Mouse (Mus musculus): Measurements from ENCODE around the gene 4930563M21Rik. TPM values are rescaled to one million over a fixed set of nuclear protein-coding genes. Genes with fewer than 3 reads are reported as not detected.

The 4930563M21Rik gene
- not detected in 2 replicates for total RNA-seq (2012; rRNA removed)

GRCm38 (mm10) chr9:56010450-56010849 is at the start of gene 4930563M21Rik:
4930563M21Rik (minus strand) TSS chr9:56010550.
- Histone ChIP-seq H3K36me3 (ENCODE audit: control insufficient read depth, insufficient read depth, low read length, poor library complexity, severe bottlenecking) (no peaks in the 10 kb centered on the region), H3K4me3 (ENCODE audit: insufficient read depth in 1 of 2, low read depth in 1 of 2, low read length in 2 of 2, poor library complexity in 1 of 2, severe bottlenecking in 1 of 2) (no peak within 1 kb of the TSS), H3K9me3 (ENCODE audit: control insufficient read depth, insufficient read depth, low read depth, low read length) (no peaks in the 10 kb centered on the region), H3K9ac (ENCODE audit: insufficient read depth, low read depth, low read length, poor library complexity, severe bottlenecking) (no peak within 1 kb of the TSS), H3K27ac (ENCODE audit: insufficient read depth, low read depth, low read length, poor library complexity, severe bottlenecking) (no peak within 1 kb of the TSS), H3K4me1 (ENCODE audit: control insufficient read depth in 2 of 2, insufficient read depth in 2 of 2, low read length in 2 of 2, poor library complexity in 1 of 2) (no peaks in the 10 kb centered on the region)
- no peak for DNase-seq (ENCODE audit: low read depth, low spot score)
- no peak for TF ChIP-seq CHD2 (IDR thresholded peaks at IDR 0.05; ENCODE audit: low read depth, low read length)
- TF ChIP-seq MAFK (IDR thresholded peaks at IDR 0.05; ENCODE audit: insufficient read depth, low read depth, low read length), result no peak
- TF ChIP-seq ZC3H11A (IDR thresholded peaks at IDR 0.05; ENCODE audit: borderline replicate concordance, low read depth, low read length), result no peak
- no peak for TF ChIP-seq HCFC1 (IDR thresholded peaks at IDR 0.05; ENCODE audit: borderline replicate concordance, insufficient read depth, low read length)
- no peak for TF ChIP-seq ZNF384 (IDR thresholded peaks at IDR 0.05; ENCODE audit: low read depth, low read length)
- in situ Hi-C loops (cut with MboI; ENCODE audit: low sequenced_read_pairs in 2 of 2, unreplicated experiment in 2 of 2), result no loop called here

GRCm38 (mm10) chr9:56056147-56056546 is 45.8 kb upstream of the 4930563M21Rik start:
- TF ChIP-seq CHD2 (IDR thresholded peaks at IDR 0.05; ENCODE audit: low read depth, low read length) (no peak), ZNF384 (IDR thresholded peaks at IDR 0.05; ENCODE audit: low read depth, low read length) (no peak), ZC3H11A (IDR thresholded peaks at IDR 0.05; ENCODE audit: borderline replicate concordance, low read depth, low read length) (no peak), HCFC1 (IDR thresholded peaks at IDR 0.05; ENCODE audit: borderline replicate concordance, insufficient read depth, low read length) (no peak)
- Histone ChIP-seq H3K4me1 (ENCODE audit: control insufficient read depth in 2 of 2, insufficient read depth in 2 of 2, low read length in 2 of 2, poor library complexity in 1 of 2) (peaks cover 0 to 3% of the 10 kb centered on the region in 2 experiments; a peak in 1 of 4 replicates), H3K36me3 (ENCODE audit: control insufficient read depth, insufficient read depth, low read length, poor library complexity, severe bottlenecking) (peaks cover 2% of the 10 kb centered on the region; the same call in 1 of the 2 replicates), H3K9me3 (ENCODE audit: control insufficient read depth, insufficient read depth, low read depth, low read length) (no peaks in the 10 kb centered on the region), H3K4me3 (ENCODE audit: insufficient read depth in 1 of 2, low read depth in 1 of 2, low read length in 2 of 2, poor library complexity in 1 of 2, severe bottlenecking in 1 of 2) (no peak overlapping the region), H3K9ac (ENCODE audit: insufficient read depth, low read depth, low read length, poor library complexity, severe bottlenecking) (no peak overlapping the region), H3K27ac (ENCODE audit: insufficient read depth, low read depth, low read length, poor library complexity, severe bottlenecking) (no peak overlapping the region)
- in situ Hi-C loops (cut with MboI; ENCODE audit: low sequenced_read_pairs in 2 of 2, unreplicated experiment in 2 of 2), result no loop called here
- DNase-seq (ENCODE audit: low read depth, low spot score), result no peak

GRCm38 (mm10) chr9:56053796-56054195 is 43.4 kb upstream of the 4930563M21Rik start:
- no peak overlapping the region for H3K9ac ChIP-seq (ENCODE audit: insufficient read depth, low read depth, low read length, poor library complexity, severe bottlenecking)
- no peak overlapping the region for H3K4me3 ChIP-seq (ENCODE audit: insufficient read depth in 1 of 2, low read depth in 1 of 2, low read length in 2 of 2, poor library complexity in 1 of 2, severe bottlenecking in 1 of 2)
- no peaks in the 10 kb centered on the region for H3K9me3 ChIP-seq (ENCODE audit: control insufficient read depth, insufficient read depth, low read depth, low read length)
- DNase-seq (ENCODE audit: low read depth, low spot score), result no peak
- in situ Hi-C loops (cut with MboI; ENCODE audit: low sequenced_read_pairs in 2 of 2, unreplicated experiment in 2 of 2), result no loop called here
- H3K4me1 ChIP-seq (ENCODE audit: control insufficient read depth in 2 of 2, insufficient read depth in 2 of 2, low read length in 2 of 2, poor library complexity in 1 of 2), result peaks cover 0 to 5% of the 10 kb centered on the region in 2 experiments; a peak in 1 of 4 replicates
- TF ChIP-seq CHD2 (IDR thresholded peaks at IDR 0.05; ENCODE audit: low read depth, low read length), result no peak
- no peak for TF ChIP-seq ZNF384 (IDR thresholded peaks at IDR 0.05; ENCODE audit: low read depth, low read length)
- no peak for TF ChIP-seq ZC3H11A (IDR thresholded peaks at IDR 0.05; ENCODE audit: borderline replicate concordance, low read depth, low read length)
- TF ChIP-seq MAFK (IDR thresholded peaks at IDR 0.05; ENCODE audit: insufficient read depth, low read depth, low read length), result no peak
- TF ChIP-seq HCFC1 (IDR thresholded peaks at IDR 0.05; ENCODE audit: borderline replicate concordance, insufficient read depth, low read length), result no peak
- H3K36me3 ChIP-seq (ENCODE audit: control insufficient read depth, insufficient read depth, low read length, poor library complexity, severe bottlenecking), result peaks cover 2% of the 10 kb centered on the region; the same call in 1 of the 2 replicates
- H3K27ac ChIP-seq (ENCODE audit: insufficient read depth, low read depth, low read length, poor library complexity, severe bottlenecking), result no peak overlapping the region

- H3K9me3 ChIP-seq (ENCODE audit: control insufficient read depth, insufficient read depth, low read depth, low read length), result no peaks in the 10 kb centered on the region
- no peak overlapping the region for H3K27ac ChIP-seq (ENCODE audit: insufficient read depth, low read depth, low read length, poor library complexity, severe bottlenecking)
- in situ Hi-C loops (cut with MboI; ENCODE audit: low sequenced_read_pairs in 2 of 2, unreplicated experiment in 2 of 2), result no loop called here
- DNase-seq (ENCODE audit: low read depth, low spot score), result peak; percentile 31
- TF ChIP-seq ZNF384 (IDR thresholded peaks at IDR 0.05; ENCODE audit: low read depth, low read length) (no peak), CHD2 (IDR thresholded peaks at IDR 0.05; ENCODE audit: low read depth, low read length) (no peak), ZC3H11A (IDR thresholded peaks at IDR 0.05; ENCODE audit: borderline replicate concordance, low read depth, low read length) (no peak), HCFC1 (IDR thresholded peaks at IDR 0.05; ENCODE audit: borderline replicate concordance, insufficient read depth, low read length) (no peak), MAFK (IDR thresholded peaks at IDR 0.05; ENCODE audit: insufficient read depth, low read depth, low read length) (no peak)
- H3K36me3 ChIP-seq (ENCODE audit: control insufficient read depth, insufficient read depth, low read length, poor library complexity, severe bottlenecking), result no peaks in the 10 kb centered on the region
- H3K4me1 ChIP-seq (ENCODE audit: control insufficient read depth in 2 of 2, insufficient read depth in 2 of 2, low read length in 2 of 2, poor library complexity in 1 of 2), result 0 out of 4 replicates have a peak, but pooled peaks cover 0 to 2% of the 10 kb centered on the region in 2 experiments
- peak overlapping the region; percentile 85 to 86 for H3K4me3 ChIP-seq (ENCODE audit: insufficient read depth in 1 of 2, low read depth in 1 of 2, low read length in 2 of 2, poor library complexity in 1 of 2, severe bottlenecking in 1 of 2)
- H3K9ac ChIP-seq (ENCODE audit: insufficient read depth, low read depth, low read length, poor library complexity, severe bottlenecking), result peak overlapping the region; percentile 82
Measured at GRCm38 (mm10) chr9:56042181-56042621, 31.9 kb upstream of the 4930563M21Rik start.

Data from ES-E14 (cell line).